Mouse (Mus musculus) erythroblast, embryonic 14.5 days (primary cell): ENCODE data around the gene Cep68.

Source experiments
- GATA1 ChIP-seq: IDR thresholded peaks from 2 replicates; pipeline ENCODE4 v1.6.1; 2012; ENCODE audit warnings: low read length, inconsistent platforms, mixed read lengths
- TAL1 ChIP-seq: IDR thresholded peaks from 3 replicates; pipeline ENCODE4 v1.6.1; 2012; ENCODE audit warnings: low read length, inconsistent platforms, mixed read lengths

GRCm38 (mm10) chr11:20262628-20263380 is 13.6 kb upstream of the Cep68 start:
- no peak for TF ChIP-seq GATA1
- no peak for TF ChIP-seq TAL1
